Mouse (Mus musculus) B cell, adult 2 months (primary cell): ENCODE measurements around the gene Ccdc62.

Source experiments
- DNase-seq, 2 experiments: peaks; one replicate each; pipeline ENCODE4 v3.0.0; 2022

Gene Ccdc62

GRCm38 (mm10) chr5:123980521-123981249, 50.2 kb downstream of the Ccdc62 start:
- DNase-seq: peak; percentile 64 to 65

- DNase-seq: no peak
Observed at GRCm38 (mm10) chr5:123981250-123981554, 50.7 kb downstream of the Ccdc62 start.

GRCm38 (mm10) chr5:123982838-123983237, 52.4 kb downstream of the Ccdc62 start:
- no peak for DNase-seq

- no peak for DNase-seq
Observed at GRCm38 (mm10) chr5:123985434-123985833, 55.0 kb downstream of the Ccdc62 start.

GRCm38 (mm10) chr5:123986925-123987324, 56.4 kb downstream of the Ccdc62 start:
- DNase-seq: no peak

GRCm38 (mm10) chr5:123987511-123987910, 57.0 kb downstream of the Ccdc62 start:
- DNase-seq: no peak

GRCm38 (mm10) chr5:123989941-123990885, 59.7 kb downstream of the Ccdc62 start:
- no peak for DNase-seq

GRCm38 (mm10) chr5:123991321-123991720, 60.8 kb downstream of the Ccdc62 start:
- no peak for DNase-seq

GRCm38 (mm10) chr5:123992193-123992637, 61.7 kb downstream of the Ccdc62 start:
- no peak for DNase-seq

- DNase-seq: peak; percentile 88 to 89
Observed at GRCm38 (mm10) chr5:123992794-123993193, 62.3 kb downstream of the Ccdc62 start.

- DNase-seq: no peak
Observed at GRCm38 (mm10) chr5:123993263-123994036, 63.0 kb downstream of the Ccdc62 start.

GRCm38 (mm10) chr5:123994468-123994867, 64.0 kb downstream of the Ccdc62 start:
- no peak for DNase-seq

GRCm38 (mm10) chr5:123995388-123995787, 64.9 kb downstream of the Ccdc62 start:
- DNase-seq: no peak

GRCm38 (mm10) chr5:123996194-123996593, 65.7 kb downstream of the Ccdc62 start:
- peak; percentile 64 to 68 for DNase-seq

- no peak for DNase-seq
Observed at GRCm38 (mm10) chr5:123996695-123997094, 66.2 kb downstream of the Ccdc62 start.

- DNase-seq: no peak
Observed at GRCm38 (mm10) chr5:123997211-123997751, 66.8 kb downstream of the Ccdc62 start.

GRCm38 (mm10) chr5:123997811-123998210, 67.3 kb downstream of the Ccdc62 start:
- no peak for DNase-seq

GRCm38 (mm10) chr5:123998370-123998769, 67.9 kb downstream of the Ccdc62 start:
- DNase-seq: no peak

GRCm38 (mm10) chr5:124000824-124001223, 70.3 kb downstream of the Ccdc62 start:
- DNase-seq: peak; percentile 93 to 94

- no peak for DNase-seq
Observed at GRCm38 (mm10) chr5:124001274-124001673, 70.8 kb downstream of the Ccdc62 start.

- no peak for DNase-seq
Observed at GRCm38 (mm10) chr5:124002876-124003275, 72.4 kb downstream of the Ccdc62 start.

- no peak for DNase-seq
Observed at GRCm38 (mm10) chr5:124003375-124003774, 72.9 kb downstream of the Ccdc62 start.
